Mouse (Mus musculus) adrenal gland, adult 18-20 months (tissue): ENCODE data around the gene Mgl2. TPM values are rescaled to one million over a fixed set of nuclear protein-coding genes. Genes with fewer than 3 reads are reported as not detected.
"Not testable (repeated sequence)": the region's sequence is repeated elsewhere in the genome, so short reads cannot be mapped to it uniquely, and the experiment has no call there.

Source experiments
- DNase-seq, 2 experiments: peaks; one replicate each; pipeline ENCODE4 v3.0.0; 2021 to 2022; ENCODE audit warnings: low spot score in 2 of 2
- long read RNA-seq, 2 experiments: library from polyadenylated mRNA; stranded (forward); transcript quantifications; one replicate each; pipeline ENCODE4 v2.0.0; 2021
- total RNA-seq, 2 experiments: library from RNA; stranded (reverse); gene quantifications; 1 replicate in 1 of 2; 2 replicates in 1 of 2; pipeline ENCODE4 v1.2.3; 2021

Mgl2 gene
- 1 to 10 TPM; 3.8 to 9.2 TPM for total RNA-seq
- long read RNA-seq, experiment 1, partial matches to known transcripts, result 0 of 9 reads
- long read RNA-seq, experiment 1, other reads (novel, unspliced or antisense), result 5 of 9 reads
- long read RNA-seq, experiment 2, partial matches to known transcripts, result 0 of 4 reads
- long read RNA-seq, experiment 2, other reads (novel, unspliced or antisense), result 3 of 4 reads

GRCm38 (mm10) chr11:70129926-70130379, at the start of gene Mgl2:
TSS of gene Mgl2 (plus strand) at chr11:70130329.
- no peak for DNase-seq

- no peak for DNase-seq
Observed at GRCm38 (mm10) chr11:70080803-70081590, 49.1 kb upstream of the Mgl2 start.

GRCm38 (mm10) chr11:70084563-70084962, 45.6 kb upstream of the Mgl2 start:
- no peak for DNase-seq

- DNase-seq, result peak; percentile 55 to 56
Observed at GRCm38 (mm10) chr11:70091986-70092783, 37.9 kb upstream of the Mgl2 start, which contains the start of gene Asgr2. TSS of gene Asgr2 (plus strand) at chr11:70092644.

- DNase-seq, result no peak
Observed at GRCm38 (mm10) chr11:70097396-70097795, 32.7 kb upstream of the Mgl2 start.

- no peak for DNase-seq
Observed at GRCm38 (mm10) chr11:70099102-70099501, 31.0 kb upstream of the Mgl2 start.

GRCm38 (mm10) chr11:70099809-70100208, 30.3 kb upstream of the Mgl2 start:
- no peak for DNase-seq

- DNase-seq, result no peak
Observed at GRCm38 (mm10) chr11:70103701-70104315, 26.3 kb upstream of the Mgl2 start.

GRCm38 (mm10) chr11:70107085-70107484, 23.0 kb upstream of the Mgl2 start:
- no peak for DNase-seq

- peak; percentile 42 for DNase-seq
Observed at GRCm38 (mm10) chr11:70110146-70110545, 20.0 kb upstream of the Mgl2 start.

- no peak for DNase-seq
Observed at GRCm38 (mm10) chr11:70114562-70114961, 15.6 kb upstream of the Mgl2 start.

- no peak for DNase-seq
Observed at GRCm38 (mm10) chr11:70115901-70116300, 14.2 kb upstream of the Mgl2 start.

GRCm38 (mm10) chr11:70135001-70135400, 4.9 kb downstream of the Mgl2 start:
- DNase-seq, result not testable (repeated sequence)

- not testable (repeated sequence) for DNase-seq
Observed at GRCm38 (mm10) chr11:70135925-70136324, 5.8 kb downstream of the Mgl2 start.

GRCm38 (mm10) chr11:70139171-70139570, 9.0 kb downstream of the Mgl2 start:
- DNase-seq, result no peak

- DNase-seq, result no peak
Observed at GRCm38 (mm10) chr11:70151072-70151471, 20.9 kb downstream of the Mgl2 start.

- not testable (repeated sequence) for DNase-seq
Observed at GRCm38 (mm10) chr11:70155897-70156296, 25.8 kb downstream of the Mgl2 start, which contains the start of gene Clec10a. TSS of gene Clec10a (plus strand) at chr11:70156197.

GRCm38 (mm10) chr11:70162336-70162735, 32.2 kb downstream of the Mgl2 start:
- DNase-seq, result no peak

GRCm38 (mm10) chr11:70165972-70166921, 36.1 kb downstream of the Mgl2 start:
- DNase-seq, result no peak

GRCm38 (mm10) chr11:70168136-70168535, 38.0 kb downstream of the Mgl2 start:
- no peak for DNase-seq
